Mouse (Mus musculus): ENCODE measurements at regions not wholly inside any gene's neighbourhood (a gene's known extent, or its start where the extent isn't known, plus 50 kb on each side); places are given as distances from the start of the nearest gene placed in this dataset.
A peak's percentile ranks its signal among the peaks of the same experiment; 100 is the strongest.

- 52% methylated on average over 3 of the region's 3 CpGs for whole genome bisulfite sequencing
- no peaks in the 10 kb centered on the region for H3K9me3 ChIP-seq (replicated peaks)
- H3K4me2 ChIP-seq = no peak overlapping the region
- no peaks in the 10 kb centered on the region for H3K36me3 ChIP-seq
- no peak for ATAC-seq (replicated peaks; ENCODE audit: low FRiP score)
- no peak overlapping the region for H3K9ac ChIP-seq
- no peaks in the 10 kb centered on the region for H3K27me3 ChIP-seq
- no peaks in the 10 kb centered on the region for H3K4me1 ChIP-seq
- H3K4me3 ChIP-seq (replicated peaks) = no peak overlapping the region
- H3K27ac ChIP-seq = no peak overlapping the region
These were observed 710.5 kb upstream of the Cited2 start for GRCm38 (mm10) chr10:17012541-17012975.

GRCm38 (mm10) chr10:17014826-17015225 is 708.2 kb upstream of the Cited2 start:
- ATAC-seq (replicated peaks; ENCODE audit: low FRiP score) = no peak
- WGBS = 83% methylated on average over 3 of the region's 3 CpGs
- H3K27ac ChIP-seq = no peak overlapping the region
- no peak overlapping the region for H3K4me3 ChIP-seq (replicated peaks)
- H3K4me1 ChIP-seq = no peaks in the 10 kb centered on the region
- no peaks in the 10 kb centered on the region for H3K9me3 ChIP-seq (replicated peaks)
- no peak overlapping the region for H3K4me2 ChIP-seq
- H3K27me3 ChIP-seq = no peaks in the 10 kb centered on the region
- H3K9ac ChIP-seq = no peak overlapping the region
- H3K36me3 ChIP-seq = no peaks in the 10 kb centered on the region

DNA sequence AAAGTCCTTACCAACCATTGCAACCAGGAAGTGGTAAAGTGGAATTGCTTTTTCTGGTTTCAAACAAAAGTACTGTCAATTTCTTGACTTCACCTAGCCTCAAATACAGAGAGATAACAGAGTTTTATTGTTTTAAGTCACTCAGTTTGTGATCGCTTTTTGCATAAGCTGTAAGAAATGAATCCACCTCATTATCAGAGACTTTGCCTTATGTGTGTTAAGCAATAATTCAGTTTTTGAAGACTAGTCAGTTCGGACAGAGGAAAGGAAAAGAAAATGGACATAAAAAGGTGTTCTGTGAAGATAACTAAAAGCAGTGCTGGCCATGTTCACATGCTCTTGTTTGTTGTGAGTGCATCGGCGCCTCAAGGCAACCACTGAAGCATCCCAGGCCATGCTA is 706.2 kb upstream of the Cited2 start:
- Histone ChIP-seq H3K9ac (no peak overlapping the region), H3K4me3 (replicated peaks) (no peak overlapping the region), H3K27me3 (no peaks in the 10 kb centered on the region), H3K27ac (no peak overlapping the region), H3K4me1 (no peaks in the 10 kb centered on the region), H3K9me3 (replicated peaks) (no peaks in the 10 kb centered on the region), H3K4me2 (no peak overlapping the region), H3K36me3 (no peaks in the 10 kb centered on the region)
- ATAC-seq (replicated peaks; ENCODE audit: low FRiP score) = no peak
- 79% methylated on average over 4 of the region's 4 CpGs for WGBS

DNA sequence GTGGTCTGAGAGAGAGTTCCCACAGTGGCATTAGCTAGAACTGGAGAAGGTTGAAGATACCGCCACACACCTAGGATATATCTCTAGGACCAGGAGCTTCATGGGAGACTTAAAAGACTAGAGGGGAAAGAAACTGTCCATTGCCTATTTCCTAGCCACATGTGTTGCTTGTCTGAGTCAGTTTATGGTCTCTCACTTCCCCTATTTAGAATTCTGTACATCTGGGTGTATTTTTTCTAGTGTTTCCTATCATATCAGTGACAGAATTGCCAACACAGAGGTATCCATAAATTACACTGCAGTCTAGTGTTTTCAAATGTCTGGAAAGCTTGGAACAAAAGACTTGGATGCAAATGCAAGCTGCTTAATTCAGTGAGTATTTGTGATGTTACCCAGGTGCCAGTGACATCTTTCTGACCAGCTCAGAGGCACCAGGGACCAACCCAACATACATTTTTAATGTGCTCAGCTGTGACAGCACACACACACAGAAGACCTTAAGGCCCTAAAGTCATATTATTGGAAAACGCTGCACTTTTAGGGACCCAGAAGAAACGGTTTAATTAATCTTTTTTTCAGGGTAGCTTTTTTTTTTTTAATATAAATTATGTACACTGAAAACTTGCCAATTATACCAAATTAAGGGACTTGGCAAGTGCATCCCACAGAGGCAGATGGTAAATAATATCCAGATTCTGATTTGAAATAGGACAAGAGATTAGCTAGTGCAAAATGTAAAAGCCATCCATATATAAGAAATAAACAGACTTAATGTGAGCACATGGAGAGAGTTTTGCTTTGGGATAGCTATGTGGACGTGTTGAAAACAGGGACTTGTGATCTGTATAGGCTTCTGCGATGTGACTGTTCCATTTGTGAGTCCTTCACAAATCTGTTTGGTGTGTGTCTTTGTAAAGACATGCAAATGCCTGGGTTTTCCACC is 700.5 kb upstream of the Cited2 start:
- no peak for ATAC-seq (replicated peaks; ENCODE audit: low FRiP score)
- Histone ChIP-seq H3K9me3 (replicated peaks) (no peaks in the 10 kb centered on the region), H3K36me3 (no peaks in the 10 kb centered on the region), H3K4me1 (no peaks in the 10 kb centered on the region), H3K27ac (no peak overlapping the region), H3K27me3 (no peaks in the 10 kb centered on the region), H3K9ac (no peak overlapping the region), H3K4me2 (no peak overlapping the region), H3K4me3 (replicated peaks) (no peak overlapping the region)
- 72% methylated on average over 5 of the region's 5 CpGs for WGBS

DNA sequence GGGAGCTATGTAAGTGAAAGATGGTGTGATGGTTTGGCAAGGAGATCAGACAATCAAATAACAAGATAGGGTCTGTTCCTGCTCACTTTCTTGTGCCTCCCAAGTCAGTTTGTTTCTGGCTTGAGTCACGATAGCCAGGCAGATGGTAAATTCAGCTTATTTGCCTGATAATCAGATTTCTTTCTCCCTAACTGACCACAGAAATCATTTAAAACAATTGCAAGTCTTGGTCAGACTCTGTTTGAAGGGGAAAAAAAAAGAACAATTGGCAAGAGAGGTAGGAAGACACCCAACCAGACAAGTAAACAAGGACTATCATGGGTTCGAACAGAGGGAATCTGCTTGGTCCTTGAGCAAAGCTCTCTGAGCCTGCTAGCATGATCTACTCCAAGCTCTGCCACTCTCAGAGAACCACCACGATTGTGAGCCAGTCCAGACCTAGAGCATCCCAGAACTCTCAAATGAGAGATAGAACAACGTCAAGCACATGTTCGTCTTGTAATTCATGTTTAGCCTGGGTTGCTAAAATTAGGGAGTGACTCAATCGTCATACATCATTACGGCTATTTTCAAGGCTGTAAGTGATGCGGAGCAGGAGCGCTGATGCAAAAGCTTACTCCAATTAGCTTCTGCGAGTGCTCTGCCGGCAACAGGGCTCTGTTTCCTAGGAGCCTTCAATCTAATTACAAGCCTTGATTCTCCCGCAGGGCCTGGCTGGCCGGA is 699.3 kb upstream of the Cited2 start:
- ATAC-seq (replicated peaks; ENCODE audit: low FRiP score) = 0 out of 2 replicates have a peak, but pooled peaks have one; percentile 40
- H3K9me3 ChIP-seq (replicated peaks) = no peaks in the 10 kb centered on the region
- no peak overlapping the region for H3K27ac ChIP-seq
- WGBS = 59% methylated on average over 13 of the region's 13 CpGs
- H3K4me3 ChIP-seq (replicated peaks) = no peak overlapping the region
- no peaks in the 10 kb centered on the region for H3K36me3 ChIP-seq
- no peaks in the 10 kb centered on the region for H3K27me3 ChIP-seq
- no peak overlapping the region for H3K9ac ChIP-seq
- no peak overlapping the region for H3K4me2 ChIP-seq
- no peaks in the 10 kb centered on the region for H3K4me1 ChIP-seq

GRCm38 (mm10) chr10:17024294-17024665 is 698.7 kb upstream of the Cited2 start:
- Histone ChIP-seq H3K9me3 (replicated peaks) (no peaks in the 10 kb centered on the region), H3K27ac (no peak overlapping the region), H3K27me3 (no peaks in the 10 kb centered on the region), H3K36me3 (no peaks in the 10 kb centered on the region), H3K9ac (no peak overlapping the region), H3K4me1 (no peaks in the 10 kb centered on the region), H3K4me2 (no peak overlapping the region), H3K4me3 (replicated peaks) (no peak overlapping the region)
- 71% methylated on average over 1 of the region's 1 CpGs for WGBS
- no peak for ATAC-seq (replicated peaks; ENCODE audit: low FRiP score)

DNA sequence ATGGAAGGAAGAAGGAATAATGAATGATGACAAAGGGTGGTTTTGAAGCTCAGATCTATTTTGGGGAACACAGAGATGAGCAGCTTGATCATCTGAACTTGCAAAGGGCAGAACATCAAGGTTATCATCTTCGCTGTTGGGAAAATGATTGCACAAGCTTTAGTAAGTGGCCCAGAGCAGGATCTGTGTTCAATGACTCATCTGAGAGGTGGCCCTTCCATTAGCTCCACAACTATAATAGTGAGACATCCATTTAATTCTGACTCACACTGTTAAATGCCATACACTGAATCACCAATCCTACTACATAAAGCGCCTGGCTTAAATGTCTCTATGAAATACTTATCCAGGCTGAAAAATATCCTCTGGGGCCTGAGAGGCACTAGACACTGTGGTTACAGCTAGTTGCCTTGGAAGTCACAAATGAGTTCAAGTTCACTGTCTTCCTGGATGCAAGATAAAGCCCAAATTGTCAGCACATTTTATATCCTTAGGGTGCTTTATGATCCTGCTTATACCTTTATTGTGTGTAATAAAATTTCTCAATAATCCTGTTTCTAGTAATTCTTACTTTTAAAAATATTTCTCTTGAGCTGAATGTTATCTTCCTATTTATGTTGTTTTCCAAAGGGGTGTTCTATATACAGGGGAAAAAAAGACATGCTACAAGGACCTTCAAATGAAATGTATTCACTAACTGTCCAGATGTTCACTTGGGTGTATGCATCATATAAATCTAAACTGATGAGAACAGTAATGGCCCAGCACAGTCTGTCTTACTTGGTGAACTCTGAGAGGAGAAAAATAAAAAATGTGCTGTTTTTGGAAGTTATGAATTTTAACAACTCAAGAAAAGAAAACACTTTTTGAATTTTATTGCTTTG is 687.9 kb upstream of the Cited2 start:
- no peaks in the 10 kb centered on the region for H3K36me3 ChIP-seq
- H3K4me2 ChIP-seq = no peak overlapping the region
- H3K27ac ChIP-seq = no peak overlapping the region
- no peaks in the 10 kb centered on the region for H3K9me3 ChIP-seq (replicated peaks)
- WGBS = 85% methylated on average over 2 of the region's 2 CpGs
- no peak overlapping the region for H3K4me3 ChIP-seq (replicated peaks)
- no peak for ATAC-seq (replicated peaks; ENCODE audit: low FRiP score)
- no peaks in the 10 kb centered on the region for H3K4me1 ChIP-seq
- H3K27me3 ChIP-seq = no peaks in the 10 kb centered on the region
- no peak overlapping the region for H3K9ac ChIP-seq

DNA sequence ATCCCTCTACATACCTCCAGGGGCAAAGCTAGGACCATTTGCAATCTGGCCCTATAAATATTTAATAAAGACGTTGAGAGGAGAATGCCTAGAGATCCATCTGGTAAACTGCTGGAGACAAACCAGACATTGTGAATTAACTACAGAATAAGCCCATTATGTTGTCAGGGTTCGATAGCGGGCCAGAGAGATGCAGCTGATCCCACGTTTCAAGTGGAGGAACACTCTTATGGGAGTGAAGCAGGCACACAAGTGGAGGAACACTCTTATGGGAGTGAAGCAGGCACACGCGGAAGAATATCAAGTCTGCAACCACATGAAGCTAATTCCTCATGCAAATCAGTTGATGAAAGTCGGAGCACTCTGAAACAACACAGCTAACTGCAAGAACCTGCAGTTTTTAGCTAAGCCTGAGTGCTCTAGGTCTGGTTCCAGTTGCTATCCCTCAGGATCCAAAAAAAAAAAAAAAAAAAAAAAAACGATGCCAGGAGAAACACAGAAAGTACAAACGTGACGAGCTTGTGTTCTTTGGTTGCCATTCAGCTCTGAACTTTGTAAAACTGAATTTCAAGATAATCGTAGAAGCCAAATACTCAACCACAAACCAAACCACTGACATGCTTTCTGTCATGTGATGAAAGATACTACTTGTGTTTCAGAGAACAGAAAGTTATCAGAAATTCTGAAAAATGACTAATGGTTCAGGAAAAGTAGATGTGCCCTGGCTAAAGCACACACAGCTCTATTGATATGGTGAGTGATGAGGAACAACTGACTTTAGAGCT is 684.6 kb upstream of the Cited2 start:
- no peaks in the 10 kb centered on the region for H3K9me3 ChIP-seq (replicated peaks)
- H3K27ac ChIP-seq = no peak overlapping the region
- no peak overlapping the region for H3K9ac ChIP-seq
- H3K4me3 ChIP-seq (replicated peaks) = no peak overlapping the region
- no peaks in the 10 kb centered on the region for H3K4me1 ChIP-seq
- no peak overlapping the region for H3K4me2 ChIP-seq
- 80% methylated on average over 11 of the region's 11 CpGs for WGBS
- no peak for ATAC-seq (replicated peaks; ENCODE audit: low FRiP score)
- no peaks in the 10 kb centered on the region for H3K27me3 ChIP-seq
- H3K36me3 ChIP-seq = no peaks in the 10 kb centered on the region

DNA sequence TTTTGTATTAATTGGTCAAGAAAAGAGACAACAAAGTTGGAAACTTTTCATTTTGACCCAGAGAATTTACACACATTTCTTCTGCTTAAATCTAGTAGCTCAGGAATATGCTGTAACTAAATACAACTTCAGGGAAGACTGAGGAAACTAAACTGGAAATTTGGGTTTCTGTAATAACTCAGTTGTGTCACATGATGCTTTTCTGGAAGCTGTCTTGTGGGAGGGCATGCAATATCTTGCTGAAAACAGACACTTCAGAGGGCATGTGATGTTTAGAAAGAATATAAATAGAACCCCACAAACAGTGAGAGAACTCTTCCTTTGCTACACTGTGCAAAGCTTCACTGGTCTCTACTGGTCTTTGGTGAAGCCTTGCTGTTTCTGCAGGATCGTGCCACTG is 680.9 kb upstream of the Cited2 start:
- ATAC-seq (replicated peaks; ENCODE audit: low FRiP score) = no peak
- no peaks in the 10 kb centered on the region for H3K4me1 ChIP-seq
- WGBS = 84% methylated on average over 1 of the region's 1 CpGs
- no peak overlapping the region for H3K9ac ChIP-seq
- H3K9me3 ChIP-seq (replicated peaks) = no peaks in the 10 kb centered on the region
- no peaks in the 10 kb centered on the region for H3K27me3 ChIP-seq
- no peaks in the 10 kb centered on the region for H3K36me3 ChIP-seq
- no peak overlapping the region for H3K4me2 ChIP-seq
- H3K4me3 ChIP-seq (replicated peaks) = no peak overlapping the region
- no peak overlapping the region for H3K27ac ChIP-seq

GRCm38 (mm10) chr10:17042973-17043372 is 680.0 kb upstream of the Cited2 start:
- H3K9ac ChIP-seq = no peak overlapping the region
- WGBS = 76% methylated on average over 3 of the region's 3 CpGs
- no peak for ATAC-seq (replicated peaks; ENCODE audit: low FRiP score)
- no peaks in the 10 kb centered on the region for H3K27me3 ChIP-seq
- no peak overlapping the region for H3K4me2 ChIP-seq
- H3K4me3 ChIP-seq (replicated peaks) = no peak overlapping the region
- H3K27ac ChIP-seq = no peak overlapping the region
- no peaks in the 10 kb centered on the region for H3K4me1 ChIP-seq
- H3K36me3 ChIP-seq = no peaks in the 10 kb centered on the region
- H3K9me3 ChIP-seq (replicated peaks) = no peaks in the 10 kb centered on the region

DNA sequence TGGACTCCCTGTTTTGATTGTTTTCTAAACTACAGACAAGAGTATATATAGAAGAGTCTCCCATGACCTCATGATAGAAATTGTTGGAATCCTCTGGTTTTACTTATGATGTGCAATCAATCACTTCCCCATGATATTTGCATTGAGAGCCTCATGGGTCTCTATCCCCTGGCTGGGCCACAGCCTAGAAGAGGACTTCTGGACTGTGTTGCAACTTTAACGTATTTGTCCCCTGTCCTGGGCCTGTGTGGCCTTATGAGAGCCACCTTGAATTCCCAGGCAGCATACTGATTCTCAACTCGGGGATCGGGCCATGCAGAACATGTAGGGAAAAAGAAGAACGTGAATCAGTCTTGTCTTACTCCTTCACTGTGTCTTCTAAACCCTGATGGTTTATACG is 676.3 kb upstream of the Cited2 start:
- 85% methylated on average over 5 of the region's 5 CpGs for WGBS
- no peaks in the 10 kb centered on the region for H3K4me1 ChIP-seq

More for the DNA sequence above, 676.3 kb upstream of the Cited2 start:
- Histone ChIP-seq H3K4me2 (no peak overlapping the region), H3K36me3 (no peaks in the 10 kb centered on the region), H3K9me3 (replicated peaks) (0 out of 2 replicates have a peak, but pooled peaks cover 3% of the 10 kb centered on the region), H3K27me3 (no peaks in the 10 kb centered on the region), H3K4me3 (replicated peaks) (no peak overlapping the region), H3K27ac (no peak overlapping the region), H3K9ac (no peak overlapping the region)
- ATAC-seq (replicated peaks; ENCODE audit: low FRiP score) = no peak
